Mouse (Mus musculus): ENCODE results near the gene Slc36a3.
"Not testable (repeated sequence)": the region's sequence is repeated elsewhere in the genome, so short reads cannot be mapped to it uniquely, and the experiment has no call there.

Slc36a3 gene

GRCm38 (mm10) chr11:55106636-55107035 lies 44.9 kb downstream of the Slc36a3 start:
- DNase-seq (ENCODE audit: low read depth) = no peak

- no peak for DNase-seq (ENCODE audit: low read depth)
Observed at GRCm38 (mm10) chr11:55105389-55105788, 46.1 kb downstream of the Slc36a3 start.

GRCm38 (mm10) chr11:55103229-55103628 lies 48.3 kb downstream of the Slc36a3 start:
- DNase-seq (ENCODE audit: low read depth) = no peak

- no peak for DNase-seq (ENCODE audit: low read depth)
Observed at GRCm38 (mm10) chr11:55102015-55102414, 49.5 kb downstream of the Slc36a3 start.

GRCm38 (mm10) chr11:55099868-55100267 lies 51.6 kb downstream of the Slc36a3 start:
- DNase-seq (ENCODE audit: low read depth) = no peak

- no peak for DNase-seq (ENCODE audit: low read depth)
Observed at GRCm38 (mm10) chr11:55099019-55099771, 52.3 kb downstream of the Slc36a3 start.

GRCm38 (mm10) chr11:55098189-55098915 lies 53.2 kb downstream of the Slc36a3 start:
- DNase-seq (ENCODE audit: low read depth) = no peak

- peak; percentile 93 for DNase-seq (ENCODE audit: low read depth)
Observed at GRCm38 (mm10) chr11:55097463-55098188, 53.9 kb downstream of the Slc36a3 start, which contains the start of gene Gm2a. Gm2a (plus strand) TSS chr11:55098115.

- DNase-seq (ENCODE audit: low read depth) = no peak
Observed at GRCm38 (mm10) chr11:55096731-55097462, 54.6 kb downstream of the Slc36a3 start.

- not testable (repeated sequence) for DNase-seq (ENCODE audit: low read depth)
Observed at GRCm38 (mm10) chr11:55096296-55096695, 55.2 kb downstream of the Slc36a3 start.

GRCm38 (mm10) chr11:55093096-55093495 lies 58.4 kb downstream of the Slc36a3 start:
- no peak for DNase-seq (ENCODE audit: low read depth)

- no peak for DNase-seq (ENCODE audit: low read depth)
Observed at GRCm38 (mm10) chr11:55089892-55090291, 61.6 kb downstream of the Slc36a3 start.

- peak; percentile 51 for DNase-seq (ENCODE audit: low read depth)
Observed at GRCm38 (mm10) chr11:55087006-55087405, 64.5 kb downstream of the Slc36a3 start.

GRCm38 (mm10) chr11:55085396-55085795 lies 66.1 kb downstream of the Slc36a3 start:
- DNase-seq (ENCODE audit: low read depth) = no peak

- DNase-seq (ENCODE audit: low read depth) = no peak
Observed at GRCm38 (mm10) chr11:55084629-55085028, 66.9 kb downstream of the Slc36a3 start.

- no peak for DNase-seq (ENCODE audit: low read depth)
Observed at GRCm38 (mm10) chr11:55081206-55081605, 70.3 kb downstream of the Slc36a3 start.

GRCm38 (mm10) chr11:55079180-55079579 lies 72.3 kb downstream of the Slc36a3 start:
- DNase-seq (ENCODE audit: low read depth) = no peak

GRCm38 (mm10) chr11:55078502-55078901 lies 73.0 kb downstream of the Slc36a3 start:
- DNase-seq (ENCODE audit: low read depth) = no peak

- DNase-seq (ENCODE audit: low read depth) = no peak
Observed at GRCm38 (mm10) chr11:55077331-55078231, 73.9 kb downstream of the Slc36a3 start, which contains the start of gene Ccdc69. Ccdc69 (minus strand) TSS chr11:55078131.

GRCm38 (mm10) chr11:55076234-55076633 lies 75.3 kb downstream of the Slc36a3 start:
- no peak for DNase-seq (ENCODE audit: low read depth)

- DNase-seq (ENCODE audit: low read depth) = no peak
Observed at GRCm38 (mm10) chr11:55075602-55076001, 75.9 kb downstream of the Slc36a3 start.

All from c-Kit-positive CD71-positive TER-119-negative erythroid progenitor cells, embryonic 14.5 days (primary cell).